Mouse (Mus musculus) liver, embryonic 14.5 days (tissue): Measurements from ENCODE around the gene Nfya.

Experiments
- CTCF ChIP-seq: IDR thresholded peaks from 2 replicates; pipeline ENCODE4 v1.5.1; 2016; ENCODE audit warnings: antibody characterized with exemption, low read depth, control low read depth
- EP300 ChIP-seq: IDR thresholded peaks from 2 replicates; pipeline ENCODE4 v1.6.1; 2016; ENCODE audit warnings: antibody characterized with exemption, low read depth

DNA sequence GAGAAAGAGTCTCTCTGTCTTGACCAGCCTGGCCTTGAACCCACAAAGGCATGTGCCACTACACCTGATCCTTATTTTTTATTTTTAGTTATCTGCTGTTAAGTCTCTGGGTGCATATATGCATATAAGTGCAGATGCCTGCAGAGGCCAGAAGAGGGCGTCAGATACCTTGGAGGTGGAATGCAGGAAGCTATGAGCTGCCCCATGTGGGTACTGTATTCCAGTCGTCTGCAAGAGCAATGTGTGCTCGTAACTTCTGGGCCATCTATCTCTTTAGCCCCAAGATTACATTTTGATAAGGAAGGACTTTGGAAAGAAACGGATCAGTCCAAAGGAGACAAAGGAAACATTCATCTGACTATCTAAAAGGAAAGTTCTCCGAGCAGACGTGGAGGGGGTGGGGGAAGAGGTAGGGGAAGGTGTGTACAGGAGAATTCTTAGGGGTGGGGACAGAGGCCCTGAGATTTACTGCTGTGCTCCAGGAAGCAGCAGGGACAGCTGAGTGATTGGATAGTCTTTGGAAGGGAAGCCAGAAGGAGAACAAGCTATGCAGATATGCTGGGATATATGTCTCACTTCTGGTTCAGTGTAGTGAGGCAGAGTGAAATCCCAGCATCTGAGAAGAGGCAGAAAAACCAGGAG lies 24.1 kb upstream of the Nfya start:
- TF ChIP-seq CTCF (peak; percentile 70), EP300 (no peak)
